Mouse (Mus musculus) stomach, postnatal 0 days (tissue): ENCODE measurements around the gene Ank3. TPM values are rescaled to one million over a fixed set of nuclear protein-coding genes. Genes with fewer than 3 reads are reported as not detected.

Experiments used
- ATAC-seq: fragments of 200-750 bp; cut with Nextera tagmentation; 2 replicates; pipeline ENCODE4 v1.8.0; 2017; ENCODE audit not compliant: low FRiP score, low TSS enrichment
- DNase-seq: peaks from one replicate; pipeline ENCODE4 v3.0.0-alpha.2; 2016; ENCODE audit warnings: low spot score
- H3K27ac ChIP-seq: fragments of 300-500 bp; sonication (generic); replicated peaks from 2 replicates; pipeline ENCODE4 v1.5.1; 2014; ENCODE audit warnings: mild to moderate bottlenecking, control low read depth
- H3K27me3 ChIP-seq: fragments of 300-500 bp; sonication (generic); 2 replicates; pipeline ENCODE4 v1.6.1; 2014; ENCODE audit warnings: low read length; ENCODE audit not compliant: control insufficient read depth, insufficient read depth
- H3K36me3 ChIP-seq: fragments of 300-500 bp; sonication (generic); 2 replicates; pipeline ENCODE4 v1.6.1; 2014; ENCODE audit warnings: low read length, mixed read lengths; ENCODE audit not compliant: control insufficient read depth, insufficient read depth
- H3K4me1 ChIP-seq: fragments of 300-500 bp; sonication (generic); replicated peaks from 2 replicates; pipeline ENCODE4 v1.6.1; 2014; ENCODE audit warnings: antibody characterized with exemption; ENCODE audit not compliant: control insufficient read depth, insufficient read depth
- H3K4me2 ChIP-seq: fragments of 300-500 bp; sonication (generic); replicated peaks from 2 replicates; pipeline ENCODE4 v1.6.1; 2014; ENCODE audit warnings: low read depth, mild to moderate bottlenecking, control low read depth, moderate library complexity
- H3K4me3 ChIP-seq: fragments of 300-500 bp; sonication (generic); 2 replicates; pipeline ENCODE4 v1.5.1; 2014; ENCODE audit warnings: low read depth, low read length, control low read depth
- H3K9ac ChIP-seq: fragments of 300-500 bp; sonication (generic); 2 replicates; pipeline ENCODE4 v1.6.1; 2014; ENCODE audit warnings: mild to moderate bottlenecking, low read length, control low read depth, mixed read lengths
- H3K9me3 ChIP-seq: fragments of 300-500 bp; sonication (generic); 2 replicates; pipeline ENCODE4 v1.6.1; 2016; ENCODE audit warnings: low read length; ENCODE audit not compliant: control insufficient read depth
- CTCF ChIP-seq: IDR thresholded peaks from 2 replicates; pipeline ENCODE4 v1.5.1; 2016; ENCODE audit warnings: antibody characterized with exemption, low read depth, mild to moderate bottlenecking, moderate library complexity
- EP300 ChIP-seq: optimal IDR thresholded peaks from 2 replicates; pipeline ENCODE3; 2016; ENCODE audit warnings: antibody characterized with exemption
- WGBS: fragments of 180-500 bp; shearing (Covaris S2); extraction: QIAGEN DNeasy Blood & Tissue Kit; methylation state at CpG from one replicate; pipeline ENCODE4 v1.1.7; 2014; 5-methylcytosine and 5-hydroxymethylcytosine counted together
- polyA plus RNA-seq: library from polyadenylated mRNA; unstranded; fragments of >200 nt; fragmentation: Nextera tagmentation; extraction: Ambion mirVana; gene quantifications from 2 replicates; pipeline ENCODE4 v1.2.1, GENCODE M21; 2015

Ank3 gene
- polyA plus RNA-seq, 1 experiment from 2014 or later = 16.0 TPM

GRCm38 (mm10) chr10:69751416-69751815 lies 352.8 kb downstream of the Ank3 start:
- Histone ChIP-seq H3K36me3 (no peaks in the 10 kb centered on the region), H3K9ac (no peak overlapping the region), H3K4me3 (no peak overlapping the region), H3K4me1 (no peaks in the 10 kb centered on the region), H3K4me2 (no peak overlapping the region), H3K9me3 (no peaks in the 10 kb centered on the region), H3K27me3 (no peaks in the 10 kb centered on the region), H3K27ac (no peak overlapping the region)
- ATAC-seq (no peak), DNase-seq (no peak)
- 31% methylated on average over 7 of the region's 7 CpGs for WGBS
- TF ChIP-seq CTCF = no peak
- TF ChIP-seq EP300 = no peak

GRCm38 (mm10) chr10:69753464-69753863 lies 354.9 kb downstream of the Ank3 start:
- Histone ChIP-seq H3K36me3 (no peaks in the 10 kb centered on the region), H3K9me3 (no peaks in the 10 kb centered on the region), H3K9ac (no peak overlapping the region), H3K4me3 (no peak overlapping the region), H3K27ac (no peak overlapping the region), H3K4me1 (no peaks in the 10 kb centered on the region), H3K4me2 (no peak overlapping the region), H3K27me3 (no peaks in the 10 kb centered on the region)
- DNase-seq = no peak
- TF ChIP-seq CTCF (no peak), EP300 (no peak)
- 67% methylated on average over 11 of the region's 11 CpGs for WGBS
- no peak for ATAC-seq

- no peak for DNase-seq
- ATAC-seq = no peak
Observed at GRCm38 (mm10) chr10:69756956-69757672, 358.5 kb downstream of the Ank3 start.

GRCm38 (mm10) chr10:69762977-69763376 lies 364.4 kb downstream of the Ank3 start:
- Histone ChIP-seq H3K4me3 (no peak overlapping the region), H3K4me1 (no peaks in the 10 kb centered on the region), H3K27me3 (no peaks in the 10 kb centered on the region), H3K27ac (no peak overlapping the region), H3K4me2 (no peak overlapping the region), H3K36me3 (no peaks in the 10 kb centered on the region), H3K9ac (no peak overlapping the region), H3K9me3 (no peaks in the 10 kb centered on the region)
- TF ChIP-seq EP300 (no peak), CTCF (no peak)
- ATAC-seq (no peak), DNase-seq (no peak)
- WGBS = 32% methylated on average over 7 of the region's 7 CpGs

More at GRCm38 (mm10) chr10:69756956-69757672, 358.5 kb downstream of the Ank3 start:
- Histone ChIP-seq H3K27me3 (no peaks in the 10 kb centered on the region), H3K4me2 (no peak overlapping the region), H3K27ac (no peak overlapping the region), H3K36me3 (no peaks in the 10 kb centered on the region), H3K9ac (no peak overlapping the region), H3K4me3 (no peak overlapping the region), H3K4me1 (no peaks in the 10 kb centered on the region), H3K9me3 (no peaks in the 10 kb centered on the region)
- TF ChIP-seq CTCF = no peak
- TF ChIP-seq EP300 = no peak
- 32% methylated on average over 4 of the region's 4 CpGs for WGBS

GRCm38 (mm10) chr10:69764402-69764801 lies 365.8 kb downstream of the Ank3 start:
- Histone ChIP-seq H3K27ac (no peak overlapping the region), H3K4me3 (no peak overlapping the region), H3K36me3 (no peaks in the 10 kb centered on the region), H3K4me1 (no peaks in the 10 kb centered on the region), H3K4me2 (no peak overlapping the region), H3K9ac (no peak overlapping the region), H3K27me3 (no peaks in the 10 kb centered on the region), H3K9me3 (no peaks in the 10 kb centered on the region)
- ATAC-seq (no peak), DNase-seq (no peak)
- TF ChIP-seq EP300 (no peak), CTCF (no peak)
- WGBS = 43% methylated on average over 4 of the region's 4 CpGs

- H3K36me3 ChIP-seq = no peaks in the 10 kb centered on the region
- no peak overlapping the region for H3K4me3 ChIP-seq
- no peak for TF ChIP-seq EP300
- TF ChIP-seq CTCF = no peak
- H3K27ac ChIP-seq = no peak overlapping the region
- no peaks in the 10 kb centered on the region for H3K27me3 ChIP-seq
- no peaks in the 10 kb centered on the region for H3K9me3 ChIP-seq
- H3K9ac ChIP-seq = no peak overlapping the region
- no peak for ATAC-seq
- no peak for DNase-seq
- H3K4me2 ChIP-seq = no peak overlapping the region
- WGBS = 74% methylated on average over 12 of the region's 12 CpGs
- H3K4me1 ChIP-seq = no peaks in the 10 kb centered on the region
Observed at GRCm38 (mm10) chr10:69777065-69777645, 378.6 kb downstream of the Ank3 start.
